Mouse (Mus musculus) spleen, adult 2 months (tissue): ENCODE data around the gene Asap3.

Source experiments
- CTCF ChIP-seq: fragments of 200-500 bp; IDR thresholded peaks from 2 replicates; pipeline ENCODE4 v1.5.1; 2011; ENCODE audit warnings: mild to moderate bottlenecking, inconsistent platforms; ENCODE audit not compliant: insufficient read depth, insufficient read length, insufficient replicate concordance; ENCODE audit errors: extremely low read depth
- POLR2A ChIP-seq: fragments of 200-500 bp; IDR thresholded peaks from 2 replicates; pipeline ENCODE4 v1.6.1; 2011; ENCODE audit warnings: low read depth, low read length, inconsistent platforms

GRCm38 (mm10) chr4:136224240-136224559 is 18.0 kb downstream of the Asap3 start:
- no peak for TF ChIP-seq CTCF
- no peak for TF ChIP-seq POLR2A
